Mouse (Mus musculus): Measurements from ENCODE around the gene Tmbim4. TPM values are rescaled to one million over a fixed set of nuclear protein-coding genes. Genes with fewer than 3 reads are reported as not detected.

Tmbim4 gene
- total RNA-seq, 4 experiments from 2014 or later = 101 to 113 (median 108) TPM

- no peak for DNase-seq (ENCODE audit: low spot score)
Observed at GRCm38 (mm10) chr10:120245681-120246080, 44.3 kb downstream of the Tmbim4 start.

GRCm38 (mm10) chr10:120246994-120247750 lies 45.8 kb downstream of the Tmbim4 start:
- peak; percentile 46 for DNase-seq (ENCODE audit: low spot score)

- no peak for DNase-seq (ENCODE audit: low spot score)
Observed at GRCm38 (mm10) chr10:120250911-120251683, 49.7 kb downstream of the Tmbim4 start.

GRCm38 (mm10) chr10:120251791-120252190 lies 50.4 kb downstream of the Tmbim4 start:
- DNase-seq (ENCODE audit: low spot score) = no peak

- no peak for DNase-seq (ENCODE audit: low spot score)
Observed at GRCm38 (mm10) chr10:120252800-120253199, 51.4 kb downstream of the Tmbim4 start.

- DNase-seq (ENCODE audit: low spot score) = no peak
Observed at GRCm38 (mm10) chr10:120257231-120257630, 55.8 kb downstream of the Tmbim4 start.

- DNase-seq (ENCODE audit: low spot score) = no peak
Observed at GRCm38 (mm10) chr10:120267790-120268189, 66.4 kb downstream of the Tmbim4 start.

GRCm38 (mm10) chr10:120269946-120270345 lies 68.6 kb downstream of the Tmbim4 start:
- DNase-seq (ENCODE audit: low spot score) = no peak

- DNase-seq (ENCODE audit: low spot score) = peak; percentile 14
Observed at GRCm38 (mm10) chr10:120270777-120271176, 69.4 kb downstream of the Tmbim4 start.

GRCm38 (mm10) chr10:120271318-120271717 lies 69.9 kb downstream of the Tmbim4 start:
- no peak for DNase-seq (ENCODE audit: low spot score)

- no peak for DNase-seq (ENCODE audit: low spot score)
Observed at GRCm38 (mm10) chr10:120271879-120272269, 70.5 kb downstream of the Tmbim4 start.

GRCm38 (mm10) chr10:120272270-120272883 lies 71.0 kb downstream of the Tmbim4 start:
- no peak for DNase-seq (ENCODE audit: low spot score)

- no peak for DNase-seq (ENCODE audit: low spot score)
Observed at GRCm38 (mm10) chr10:120273335-120273734, 71.9 kb downstream of the Tmbim4 start.

Other genes starting within 250 kb of the Tmbim4 start
- gene Helb, start 88.6 kb upstream of the Tmbim4 start, total RNA-seq (2022) = 10 to 100 TPM in 2 of 4 experiments, 1 to 10 TPM in 2; 8.4 to 11.3 (median 9.8) TPM
- 1 to 10 TPM; 2.6 to 3.9 (median 3.0) TPM for gene Irak3, start 540 bp downstream of the Tmbim4 start, total RNA-seq (2022)
- 10 to 100 TPM in 1 of 4 experiments, 1 to 10 TPM in 3; 8.6 to 12.7 (median 9.3) TPM for gene Llph, start 25.5 kb downstream of the Tmbim4 start, total RNA-seq (2022)

All from heart, adult 8-10 months (tissue).